Mouse (Mus musculus): Measurements from ENCODE around the gene Peli2. TPM values are rescaled to one million over a fixed set of nuclear protein-coding genes. Genes with fewer than 3 reads are reported as not detected.
"Not testable (repeated sequence)": the region's sequence is repeated elsewhere in the genome, so short reads cannot be mapped to it uniquely, and the experiment has no call there.

The Peli2 gene
- total RNA-seq (2021): 10 to 100 TPM; 21.7 to 26.2 TPM
- long read RNA-seq, full-length matches to known transcripts: 1 of 4 reads
- long read RNA-seq, partial matches to known transcripts: 3 of 4 reads
- long read RNA-seq, other reads (novel, unspliced or antisense): 0 of 4 reads

DNA sequence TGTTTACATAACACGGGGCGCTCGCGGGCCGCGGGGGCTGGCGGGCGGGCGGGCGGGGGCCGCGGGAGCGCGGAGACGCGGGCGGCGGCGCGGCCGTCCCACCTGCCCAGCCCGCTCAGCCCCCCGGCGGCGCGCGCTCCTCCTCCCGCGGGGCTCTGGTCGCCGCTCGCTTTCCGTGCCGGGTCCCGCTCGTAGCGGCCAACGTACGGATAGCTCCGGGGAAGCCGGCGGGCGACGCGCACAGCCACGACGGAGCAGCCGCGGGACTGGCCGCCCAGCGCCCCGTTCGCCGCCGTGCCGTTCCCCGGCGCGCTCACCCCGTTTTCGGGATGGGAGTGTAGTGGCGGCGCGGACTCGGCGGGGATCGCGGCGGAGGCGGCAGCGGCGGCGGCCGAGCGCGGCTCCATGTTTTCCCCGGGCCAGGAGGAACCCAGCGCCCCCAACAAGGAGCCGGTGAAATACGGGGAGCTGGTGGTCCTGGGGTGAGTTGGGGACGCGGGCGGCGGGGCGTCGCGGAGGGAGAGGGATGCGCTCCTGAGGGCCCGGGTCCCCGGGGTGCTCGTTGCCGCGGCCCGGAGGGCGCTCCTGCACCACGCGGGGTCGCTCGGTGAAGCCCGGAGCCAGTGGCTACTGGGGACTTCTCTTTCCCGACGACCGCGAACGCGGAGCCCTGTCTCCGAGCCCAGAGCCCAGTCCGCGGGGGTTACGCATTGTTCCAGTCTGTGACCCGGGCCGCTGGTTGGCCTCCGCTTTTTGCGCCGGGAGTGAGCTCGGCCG, at the start of gene Peli2:
Gene Peli2 (plus strand): TSS at position 72 of the 777 bp plus-strand sequence.
- peak; percentile 21 to 69 for DNase-seq (ENCODE audit: low spot score in 2 of 2)

DNA sequence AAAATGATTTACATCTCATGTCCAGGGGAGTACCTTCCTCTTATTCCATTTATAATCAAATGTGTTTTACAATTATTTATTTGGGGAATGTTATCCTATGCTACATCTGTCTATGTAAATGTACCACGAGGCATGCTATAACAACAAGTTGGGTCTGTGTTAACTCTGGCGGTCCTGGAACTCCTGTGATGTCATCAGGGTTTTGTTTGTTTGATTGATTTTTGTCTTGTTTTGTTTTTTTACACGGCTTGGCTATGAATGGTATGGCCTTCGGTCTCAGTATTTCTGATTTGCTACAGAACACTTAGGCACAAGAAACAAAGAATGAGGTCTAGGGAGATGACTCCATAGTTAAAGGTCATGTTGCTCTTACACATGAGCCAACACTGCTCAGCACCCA, 48.5 kb upstream of the Peli2 start:
- DNase-seq (ENCODE audit: low spot score in 2 of 2): no peak

DNA sequence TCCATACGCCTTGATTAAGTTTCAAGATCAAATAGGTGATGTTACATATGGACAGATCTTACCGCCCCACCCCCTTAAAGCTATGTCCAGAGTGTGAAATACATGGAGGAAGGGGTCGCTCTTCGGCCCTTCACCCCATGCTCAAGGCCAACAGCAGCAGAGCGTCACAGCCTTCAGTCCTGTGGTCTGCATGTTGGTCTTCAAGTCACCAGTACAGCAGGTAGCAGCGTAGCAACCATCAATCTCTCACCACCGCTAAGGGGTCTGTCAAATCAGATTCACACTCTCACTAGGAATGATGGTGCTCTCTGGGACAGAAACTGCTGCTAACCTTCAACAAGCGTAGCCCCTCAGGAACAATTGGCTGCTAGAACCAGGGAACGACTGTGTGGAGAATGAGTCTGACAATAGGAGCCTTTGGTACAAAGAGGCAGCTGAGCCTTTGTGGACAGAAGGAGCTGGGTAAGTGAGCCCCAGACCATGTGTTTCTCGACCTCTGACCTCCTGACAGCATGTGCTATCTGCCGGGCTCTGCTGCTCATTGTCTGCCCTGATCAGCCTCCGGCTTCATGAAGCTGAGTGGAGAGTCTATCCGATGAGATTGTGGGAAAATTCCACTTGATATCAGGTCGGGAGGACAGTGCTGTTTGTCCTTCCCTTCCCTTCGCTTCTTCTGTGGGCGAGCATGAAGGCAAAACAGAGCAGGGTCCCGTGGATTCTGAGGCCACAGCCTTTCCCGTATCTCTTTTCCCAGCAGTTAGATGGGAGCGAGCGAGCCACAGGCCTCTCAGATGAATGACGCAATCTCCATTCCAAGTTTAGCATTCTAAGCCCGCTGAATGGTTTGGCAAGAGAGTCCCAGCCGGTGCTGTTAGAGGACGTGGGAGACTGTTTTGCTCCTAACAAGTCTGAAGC, 47.1 kb upstream of the Peli2 start:
- peak; percentile 68 to 82 for DNase-seq (ENCODE audit: low spot score in 2 of 2)

DNA sequence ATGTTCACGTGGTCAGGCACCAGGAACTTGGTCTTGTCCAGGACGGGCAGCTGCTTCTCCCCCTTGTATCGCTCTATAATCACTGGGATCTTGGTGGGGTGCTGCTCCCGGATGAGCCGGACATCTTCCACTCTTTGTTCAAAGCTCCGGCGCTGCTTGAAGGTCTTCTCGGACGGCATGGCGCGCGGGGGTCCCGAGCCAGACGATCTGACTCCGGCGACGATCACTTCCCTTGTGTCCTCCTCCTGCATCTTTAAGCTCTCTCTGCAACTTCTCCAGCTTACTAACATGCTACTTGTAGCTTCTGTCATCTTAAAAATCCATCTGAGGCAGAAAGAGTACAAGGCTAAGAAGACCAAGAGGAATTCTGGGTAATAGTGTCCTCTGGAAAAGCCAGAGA, 41.0 kb upstream of the Peli2 start:
- DNase-seq (ENCODE audit: low spot score in 2 of 2): not testable (repeated sequence)

DNA sequence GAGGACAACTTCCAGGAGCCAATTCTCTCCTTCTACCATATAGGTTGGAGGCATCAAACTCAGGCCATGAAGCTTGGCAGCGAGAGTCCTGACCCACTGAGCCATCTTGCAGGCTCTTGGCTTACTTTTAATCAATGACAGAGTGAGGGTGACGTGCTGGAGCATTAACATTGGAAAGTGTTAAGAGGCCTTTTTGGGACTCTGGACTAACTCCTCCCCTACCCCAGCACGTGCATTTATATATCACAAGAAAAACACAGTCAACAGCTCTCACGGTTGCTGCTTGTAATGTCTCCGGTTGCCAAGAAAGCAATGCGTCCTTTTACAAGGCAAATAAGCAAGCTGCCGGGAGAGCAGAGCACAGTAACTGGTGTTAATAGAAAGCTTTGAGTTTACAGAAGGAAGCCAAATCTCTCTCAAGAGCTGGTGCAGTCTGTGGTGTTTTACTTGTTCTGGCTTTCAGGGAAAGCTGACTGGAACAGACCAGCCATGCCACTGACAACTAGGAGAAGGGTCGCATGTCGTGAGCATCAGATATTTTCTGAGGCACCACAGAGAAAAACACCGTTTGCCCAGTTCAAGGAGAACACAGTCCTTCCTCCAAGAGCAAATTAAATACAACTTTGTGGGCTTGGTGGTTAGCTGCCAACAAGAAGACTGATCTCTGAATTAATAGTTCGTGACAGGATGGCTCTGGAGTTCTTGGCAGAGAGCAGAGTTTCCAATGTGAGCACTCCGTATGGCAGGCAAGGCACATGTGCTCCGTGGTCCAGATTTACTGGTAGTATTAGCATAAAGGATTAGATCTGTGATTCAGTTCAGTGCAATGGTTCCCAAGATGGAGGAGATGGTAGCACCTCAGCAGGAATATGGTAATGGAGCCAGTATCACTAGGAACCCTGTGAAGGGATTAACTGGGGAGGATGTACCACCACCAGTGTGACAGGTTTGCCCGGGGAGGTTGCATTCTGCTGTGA, 36.5 kb upstream of the Peli2 start:
- DNase-seq (ENCODE audit: low spot score in 2 of 2): peak; percentile 25 to 80

DNA sequence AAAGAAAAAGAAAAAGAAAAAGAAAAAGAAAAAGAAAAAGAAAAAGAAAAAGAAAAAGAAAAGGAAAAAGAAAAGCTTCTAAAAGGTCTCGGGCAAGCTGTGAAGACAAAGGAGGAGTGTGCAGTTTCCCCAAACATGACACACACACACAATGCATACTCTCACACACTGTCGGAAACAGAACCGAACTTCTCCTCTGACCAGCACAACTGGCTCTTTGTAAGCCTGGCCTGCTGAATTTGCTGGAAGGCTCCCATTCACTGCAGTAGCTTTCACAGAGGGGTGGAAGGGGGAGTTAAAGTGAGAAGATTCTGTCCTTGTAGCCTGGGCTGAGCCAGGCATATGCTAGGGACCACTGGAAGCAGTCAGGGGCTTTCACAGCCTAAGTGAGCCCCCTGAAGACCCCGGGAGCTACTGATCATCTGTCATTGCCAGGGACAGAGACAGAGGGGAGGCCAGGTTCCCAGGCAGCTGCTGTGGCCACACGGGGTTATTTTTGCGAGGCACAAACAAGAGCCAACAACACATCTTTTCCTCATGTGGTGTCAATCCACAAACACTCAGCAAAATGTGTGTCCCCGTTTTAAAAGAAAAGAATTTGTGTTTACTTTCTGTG, 33.8 kb upstream of the Peli2 start:
- peak in 1 of 2 experiments; percentile 24 for DNase-seq (ENCODE audit: low spot score in 2 of 2)

DNA sequence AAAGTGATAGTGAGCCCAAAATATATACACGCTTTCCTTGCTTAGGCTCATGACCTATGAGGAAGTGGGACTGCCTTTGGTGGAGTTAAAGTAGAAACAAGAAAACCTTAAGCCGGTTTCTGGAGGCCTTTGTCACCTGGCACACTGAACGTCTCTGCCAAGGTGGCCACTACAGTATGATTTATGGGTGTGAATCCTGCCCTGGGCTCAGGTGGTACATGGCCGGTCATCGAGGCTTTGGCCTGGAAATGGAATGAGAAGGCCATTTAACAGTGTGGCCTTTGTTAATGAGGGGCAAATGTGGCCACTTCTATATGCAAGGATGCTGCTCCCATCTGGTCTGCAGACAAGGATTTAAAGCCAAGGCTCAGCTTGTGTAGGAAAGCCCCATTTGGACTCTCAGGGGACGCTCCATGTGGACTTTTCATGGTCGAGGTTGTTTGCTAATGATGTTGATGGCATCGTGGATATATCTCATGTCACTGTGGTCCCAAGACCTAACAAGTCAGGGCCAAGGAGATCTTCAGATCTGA, 33.3 kb upstream of the Peli2 start:
- DNase-seq (ENCODE audit: low spot score in 2 of 2): no peak

DNA sequence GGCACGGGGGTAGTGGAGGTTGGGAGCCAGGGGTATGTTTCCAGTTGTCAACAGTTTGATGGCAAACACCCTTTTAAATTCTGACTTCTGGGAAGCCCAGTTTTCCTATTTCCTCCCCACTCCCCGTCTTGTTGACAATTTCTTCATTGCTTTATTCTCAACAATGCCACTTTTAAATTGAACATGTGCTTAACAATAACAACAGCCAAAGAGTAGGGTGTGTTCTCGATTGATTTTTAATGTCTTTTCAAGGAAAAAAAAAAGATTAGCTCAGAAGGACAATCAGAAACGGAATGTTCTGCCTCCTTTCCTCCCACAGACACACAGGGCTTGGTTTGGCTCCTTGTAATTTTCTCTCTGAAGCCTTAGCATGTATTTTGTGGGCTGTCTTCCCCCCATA, 30.2 kb upstream of the Peli2 start:
- peak in 1 of 2 experiments; percentile 23 for DNase-seq (ENCODE audit: low spot score in 2 of 2)

DNA sequence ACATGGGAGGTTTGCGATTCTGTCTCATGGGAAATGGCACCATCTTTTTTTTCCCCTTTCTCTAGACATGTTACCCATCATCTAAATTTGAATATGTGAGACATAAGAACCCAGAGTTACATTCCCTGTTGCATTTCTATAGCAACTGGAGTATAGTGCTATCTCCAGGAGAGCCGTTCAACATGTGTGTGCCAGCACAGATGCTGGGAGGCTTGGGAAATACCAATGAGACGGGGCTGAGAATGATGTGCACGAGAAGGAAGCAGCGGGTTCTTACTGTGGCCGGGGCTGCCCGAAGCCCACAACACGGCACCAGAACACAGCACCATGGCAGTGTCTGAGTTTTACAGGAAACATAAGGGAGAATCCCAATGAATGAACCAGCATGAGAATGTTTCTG, 29.5 kb upstream of the Peli2 start:
- no peak for DNase-seq (ENCODE audit: low spot score in 2 of 2)

DNA sequence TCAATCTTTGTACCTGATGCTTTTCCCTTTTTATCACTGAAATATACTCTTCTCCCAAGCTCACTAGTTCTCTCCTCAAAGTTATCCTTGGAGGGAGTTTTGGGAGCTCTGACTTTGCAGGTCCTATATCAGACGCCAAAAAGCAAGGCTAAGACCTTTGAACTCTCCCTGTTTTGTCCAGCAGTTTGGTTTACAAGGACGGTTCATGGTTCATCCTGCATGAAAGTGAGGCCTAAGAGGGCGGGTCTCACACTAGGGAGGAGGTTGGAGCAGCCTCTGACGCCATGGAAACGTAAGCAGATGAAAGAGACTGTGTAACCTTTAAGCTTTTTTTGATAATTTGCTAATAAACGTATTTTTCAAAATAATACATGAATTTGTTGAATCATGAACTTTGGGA, 22.4 kb upstream of the Peli2 start:
- DNase-seq (ENCODE audit: low spot score in 2 of 2): no peak

DNA sequence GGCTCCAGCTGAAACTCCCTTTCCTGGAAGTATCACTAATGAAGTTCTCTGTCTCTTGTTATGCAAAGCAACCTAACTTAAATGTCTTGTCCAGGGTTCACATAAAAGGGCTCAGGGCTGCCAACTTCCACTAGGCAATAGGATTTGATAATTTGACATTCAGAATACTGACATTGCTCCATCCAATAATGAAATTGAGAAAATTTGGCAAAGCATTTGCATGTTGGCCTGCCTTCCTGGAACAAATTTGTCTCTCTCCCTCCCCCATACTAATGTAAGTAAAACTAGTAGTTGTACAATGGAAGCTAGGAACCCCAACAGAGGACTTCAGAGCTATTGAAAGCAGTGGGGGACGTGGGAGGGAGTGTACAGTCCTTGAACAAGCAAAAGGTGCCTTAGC, 21.3 kb upstream of the Peli2 start:
- DNase-seq (ENCODE audit: low spot score in 2 of 2): no peak

DNA sequence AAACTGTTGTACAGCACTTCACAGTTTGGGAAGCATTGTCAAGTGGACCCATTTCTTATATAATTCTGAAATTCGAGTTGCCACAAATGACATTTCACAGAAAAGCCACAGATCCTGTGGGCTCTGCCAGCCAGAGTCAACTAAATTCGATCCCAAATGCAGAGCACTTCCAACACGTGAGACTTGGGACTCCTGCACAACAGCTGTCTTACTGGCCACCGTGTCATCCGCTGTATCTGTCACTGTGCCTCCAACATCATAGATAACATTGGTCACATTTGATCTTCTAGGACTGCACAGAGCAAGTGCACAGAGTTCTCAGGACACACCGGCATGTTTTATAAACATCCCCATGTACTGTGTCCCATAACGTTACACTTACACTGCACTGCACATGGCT, 14.2 kb upstream of the Peli2 start:
- DNase-seq (ENCODE audit: low spot score in 2 of 2): no peak

DNA sequence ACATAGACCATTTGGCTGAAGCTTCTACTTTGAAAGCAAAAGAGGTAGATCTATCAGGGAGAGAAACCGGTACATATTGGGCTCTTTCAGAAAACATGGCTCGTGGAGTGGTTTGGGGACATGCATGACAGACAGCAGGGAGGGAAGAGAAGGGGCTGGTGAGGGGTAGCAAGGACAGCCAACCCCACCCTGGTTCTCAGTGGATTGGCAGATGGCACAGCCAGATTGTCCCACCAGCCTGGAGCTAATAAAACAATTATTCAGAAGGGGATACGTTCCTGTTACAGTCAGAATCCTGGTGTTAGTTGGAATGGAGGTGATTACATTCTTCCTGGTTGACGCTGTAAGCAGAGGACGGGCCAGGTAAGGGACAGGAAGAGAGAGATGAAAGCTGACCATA, 2.6 kb upstream of the Peli2 start:
- no peak for DNase-seq (ENCODE audit: low spot score in 2 of 2)

DNA sequence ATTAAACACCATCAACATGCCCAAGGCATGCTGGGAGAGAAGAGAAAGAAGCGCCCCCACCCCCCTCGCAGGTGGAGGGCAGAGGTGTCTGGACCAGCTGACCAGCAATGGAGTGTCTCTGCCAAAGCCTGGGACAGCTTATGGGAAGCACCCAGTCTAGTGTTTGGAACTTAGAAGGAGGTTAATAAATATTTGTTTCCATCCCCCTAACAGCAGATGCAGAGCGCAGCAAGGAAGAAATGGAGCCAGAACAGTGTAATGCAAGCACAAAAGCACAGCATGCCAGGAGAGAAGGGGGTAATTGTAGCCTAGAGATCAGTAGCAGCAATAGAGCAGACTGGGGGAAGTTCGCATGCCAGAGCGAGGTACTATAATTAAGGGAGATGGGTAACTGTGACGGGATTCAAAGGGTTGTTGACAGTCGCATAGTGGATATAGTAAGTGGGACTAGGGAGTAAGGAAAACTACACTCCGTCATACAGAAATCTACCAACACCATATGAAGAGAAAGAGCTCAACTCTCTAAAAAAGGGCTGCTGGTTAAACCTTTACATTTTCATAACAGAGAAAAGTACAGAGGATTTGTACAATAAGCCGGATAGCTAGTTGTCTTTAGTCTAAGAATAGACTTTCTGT, 1.5 kb upstream of the Peli2 start:
- DNase-seq (ENCODE audit: low spot score in 2 of 2): peak; percentile 11 to 51

DNA sequence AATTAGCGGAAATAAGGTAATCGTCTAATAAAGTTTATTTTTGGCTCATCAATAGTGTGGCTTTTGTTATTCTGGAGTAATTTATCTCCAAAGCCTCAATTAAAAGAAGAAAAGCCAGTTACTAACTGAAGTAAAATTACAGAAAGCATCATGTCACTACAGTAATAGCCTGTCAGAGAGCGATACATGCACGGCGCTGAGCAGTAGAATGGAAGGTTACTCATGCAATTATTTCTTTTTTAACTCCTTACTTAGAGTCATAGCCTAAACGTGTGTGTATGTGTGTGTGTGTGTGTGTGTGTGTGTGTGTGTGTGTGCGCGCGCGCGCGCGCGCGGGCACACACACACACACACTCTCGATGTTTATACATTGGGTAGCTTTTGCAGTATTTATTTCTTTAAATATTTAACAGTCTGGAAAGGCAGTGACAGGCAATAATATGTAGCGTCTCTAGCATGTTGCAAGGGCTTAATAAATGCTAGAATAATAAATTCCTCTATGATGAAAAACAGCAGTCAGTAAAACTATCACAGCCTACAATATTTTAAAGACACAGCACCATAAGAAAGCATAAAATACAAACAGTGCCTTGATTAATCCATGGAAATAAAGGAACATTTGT, 864 bp upstream of the Peli2 start:
- no peak for DNase-seq (ENCODE audit: low spot score in 2 of 2)

DNA sequence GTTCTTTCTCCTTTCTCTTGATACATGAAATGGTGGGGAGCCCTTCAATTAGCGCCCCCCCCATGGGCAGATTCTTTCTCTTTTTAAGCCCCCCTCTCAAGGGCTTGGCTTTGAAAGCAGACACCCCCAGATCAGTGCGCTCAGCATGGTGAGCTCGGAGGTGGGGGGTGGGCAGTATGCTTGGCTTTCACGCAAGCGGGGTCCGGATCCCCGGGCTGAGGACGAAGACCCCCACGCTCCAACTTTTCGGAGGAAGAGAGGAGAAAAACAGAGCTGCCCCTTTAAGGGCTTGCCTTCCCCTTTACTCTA, 226 bp upstream of the Peli2 start:
- DNase-seq (ENCODE audit: low spot score in 2 of 2): no peak

DNA sequence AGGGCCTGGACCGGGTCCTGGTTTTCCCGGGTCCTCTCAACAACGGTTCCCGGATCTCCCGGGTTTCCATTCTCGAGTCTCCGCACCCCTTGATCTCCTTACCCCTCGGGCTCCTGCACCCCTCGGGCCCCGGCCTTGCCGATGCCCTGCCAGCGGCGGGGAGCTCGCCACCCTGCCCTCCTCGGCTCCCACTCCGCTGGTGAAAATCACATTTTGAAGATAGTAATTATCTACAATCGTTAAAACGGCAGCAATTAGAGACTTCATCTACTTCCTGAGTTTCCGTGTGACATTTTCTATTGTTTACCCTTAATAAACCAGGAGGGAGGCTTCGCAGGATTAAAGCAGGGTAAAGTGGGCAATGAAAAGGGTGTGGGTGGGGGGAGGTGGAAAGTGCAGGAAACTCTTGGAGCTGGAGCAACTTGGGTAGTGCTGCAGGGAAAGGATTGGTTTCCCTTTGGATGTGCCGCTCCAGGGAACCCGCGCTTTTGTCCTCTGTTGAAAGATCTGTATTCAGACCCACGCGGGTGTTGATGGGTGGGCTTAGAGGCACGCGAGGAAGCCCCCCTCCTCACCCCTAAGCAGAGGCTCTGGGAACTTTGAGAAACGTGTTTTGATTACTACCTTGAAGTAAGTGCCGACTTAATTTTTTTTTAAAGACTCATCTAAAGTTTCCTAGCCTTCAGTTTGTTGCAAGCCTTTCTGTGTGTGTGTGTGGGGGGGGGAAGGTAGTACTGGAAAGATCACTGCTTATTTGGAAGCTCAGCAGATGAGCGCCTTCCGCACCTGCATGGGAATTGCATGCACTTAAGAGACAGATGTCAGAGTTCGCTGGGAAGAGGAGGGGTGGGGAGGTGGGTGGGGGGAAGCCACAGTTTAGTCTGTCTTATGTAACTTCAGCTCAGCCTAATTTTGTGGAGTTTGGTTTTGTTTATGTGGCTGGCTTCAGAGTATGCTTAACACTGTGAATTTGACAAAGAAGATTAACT, 1.2 kb downstream of the Peli2 start:
- peak in 1 of 2 experiments; percentile 38 for DNase-seq (ENCODE audit: low spot score in 2 of 2)

DNA sequence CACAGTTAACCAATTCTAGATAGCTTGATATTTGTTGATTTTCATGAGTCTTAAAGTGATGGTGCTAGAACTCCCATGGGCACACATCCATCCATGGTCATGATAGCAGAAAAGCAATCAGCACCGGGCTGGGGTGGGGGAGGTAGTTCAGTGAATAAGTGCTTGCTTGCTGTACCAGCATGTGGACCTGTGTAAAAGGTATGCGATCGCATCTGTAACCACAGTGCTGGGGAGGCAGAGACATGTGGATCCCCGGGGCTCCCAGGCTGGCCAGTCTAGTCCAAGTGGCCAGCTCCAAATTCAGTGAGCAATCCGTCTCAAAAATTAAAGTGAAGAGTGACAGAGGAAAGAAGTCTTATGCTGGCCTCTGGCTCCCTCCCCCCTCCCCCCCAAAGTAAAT, 3.4 kb downstream of the Peli2 start:
- DNase-seq (ENCODE audit: low spot score in 2 of 2): no peak
